Mouse (Mus musculus) forebrain, embryonic 13.5 days (tissue): ENCODE data around the gene Oxtr. TPM values are rescaled to one million over a fixed set of nuclear protein-coding genes. Genes with fewer than 3 reads are reported as not detected.

ENCODE experiments used
- ATAC-seq: fragments of 200-750 bp; cut with Nextera tagmentation; 2 replicates; pipeline ENCODE4 v1.8.0; 2017
- H3K27ac ChIP-seq: fragments of 300-500 bp; sonication (generic); 2 replicates; pipeline ENCODE4 v1.5.1; 2015; ENCODE audit warnings: inconsistent platforms, mild to moderate bottlenecking, moderate library complexity
- H3K27me3 ChIP-seq: fragments of 300-500 bp; sonication (generic); 2 replicates; pipeline ENCODE4 v1.6.1; 2015; ENCODE audit warnings: mild to moderate bottlenecking, inconsistent platforms
- H3K36me3 ChIP-seq: fragments of 300-500 bp; sonication (generic); 2 replicates; pipeline ENCODE4 v1.6.1; 2015; ENCODE audit warnings: mild to moderate bottlenecking, inconsistent platforms; ENCODE audit not compliant: poor library complexity, severe bottlenecking
- H3K4me1 ChIP-seq: fragments of 300-500 bp; sonication (generic); 2 replicates; pipeline ENCODE4 v1.6.1; 2015; ENCODE audit warnings: inconsistent platforms
- H3K4me2 ChIP-seq: fragments of 300-500 bp; sonication (generic); 2 replicates; pipeline ENCODE4 v1.6.1; 2015; ENCODE audit warnings: inconsistent platforms, mild to moderate bottlenecking, moderate library complexity
- H3K4me3 ChIP-seq: fragments of 300-500 bp; sonication (generic); 2 replicates; pipeline ENCODE4 v1.5.1; 2015; ENCODE audit warnings: mild to moderate bottlenecking, inconsistent platforms
- H3K9ac ChIP-seq: fragments of 300-500 bp; sonication (generic); 2 replicates; pipeline ENCODE4 v1.6.1; 2015; ENCODE audit warnings: mild to moderate bottlenecking, inconsistent platforms
- H3K9me3 ChIP-seq: fragments of 300-500 bp; sonication (generic); replicated peaks from 2 replicates; pipeline ENCODE4 v1.6.1; 2016; ENCODE audit warnings: inconsistent platforms
- WGBS: fragments of 180-500 bp; shearing (Covaris S2); methylation state at CpG from one replicate; pipeline ENCODE4 v1.1.7; 2015; 5-methylcytosine and 5-hydroxymethylcytosine counted together
- polyA plus RNA-seq: library from polyadenylated mRNA; unstranded; fragments of >200 nt; fragmentation: Nextera tagmentation; extraction: Ambion mirVana; gene quantifications from 2 replicates; pipeline ENCODE4 v1.2.1, GENCODE M21; 2015

The Oxtr gene
- 0.08 and 0.15 TPM in 2 replicates for polyA plus RNA-seq

DNA sequence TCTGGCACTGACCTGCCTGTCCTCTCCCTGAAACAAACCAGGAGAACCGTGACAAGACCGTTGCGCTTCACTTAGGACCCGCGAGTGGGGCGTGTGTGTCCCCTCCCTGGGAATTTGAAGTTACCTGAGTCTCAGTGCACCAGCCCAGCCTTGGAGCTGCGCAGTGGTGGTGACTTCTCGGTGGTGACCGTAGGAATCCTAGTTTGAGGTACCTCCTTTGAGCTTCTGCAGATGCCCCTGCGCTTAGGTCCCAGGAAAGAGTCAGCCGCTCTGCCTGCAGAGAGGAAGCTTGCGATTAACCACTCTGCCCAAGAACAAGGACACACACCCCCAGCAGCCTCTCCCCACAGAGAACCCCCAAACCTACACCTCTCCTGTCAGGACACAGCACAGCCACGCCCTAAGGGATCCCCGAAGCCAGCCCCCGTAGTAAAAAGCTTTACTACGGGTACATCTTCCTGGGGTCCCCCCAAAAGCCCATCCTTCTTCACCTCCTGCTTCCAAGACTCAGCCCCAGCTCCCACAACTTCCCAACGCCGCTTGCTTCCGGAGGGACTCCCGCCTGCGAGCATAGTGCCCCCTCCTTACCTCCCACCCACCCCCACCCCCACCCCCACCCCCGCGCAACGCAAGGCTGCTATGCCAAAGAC is at the start of gene Oxtr:
Oxtr (minus strand) TSS at position 34 of the 650 bp plus-strand sequence.
- H3K27me3 ChIP-seq, result peaks cover 55% of the 10 kb centered on the region

GRCm38 (mm10) chr6:112525434-112525833 is 35.7 kb upstream of the Oxtr start:
- no peaks in the 10 kb centered on the region for H3K27me3 ChIP-seq
- no peak overlapping the region for H3K27ac ChIP-seq
- H3K36me3 ChIP-seq, result no peaks in the 10 kb centered on the region
- WGBS, result 46% methylated on average over 5 of the region's 5 CpGs
- H3K4me2 ChIP-seq, result no peak overlapping the region
- no peaks in the 10 kb centered on the region for H3K9me3 ChIP-seq
- no peak for ATAC-seq
- H3K4me3 ChIP-seq, result no peak overlapping the region
- H3K4me1 ChIP-seq, result no peaks in the 10 kb centered on the region
- no peak overlapping the region for H3K9ac ChIP-seq

More for the DNA sequence above, at the start of gene Oxtr:
- Histone ChIP-seq H3K9me3 (no peaks in the 10 kb centered on the region), H3K4me2 (peak within 1 kb of the TSS; percentile 80), H3K36me3 (no peaks in the 10 kb centered on the region), H3K4me3 (peak within 1 kb of the TSS; percentile 43), H3K27ac (no peak within 1 kb of the TSS), H3K9ac (peak within 1 kb of the TSS; percentile 54), H3K4me1 (peaks cover 21% of the 10 kb centered on the region)
- ATAC-seq, result peak; percentile 23; the same call in 1 of the 2 replicates
- 7% methylated on average over 24 of the region's 24 CpGs for WGBS

- Histone ChIP-seq H3K9me3 (no peaks in the 10 kb centered on the region), H3K4me1 (no peaks in the 10 kb centered on the region), H3K36me3 (no peaks in the 10 kb centered on the region), H3K4me3 (no peak overlapping the region), H3K27me3 (no peaks in the 10 kb centered on the region), H3K4me2 (no peak overlapping the region), H3K9ac (no peak overlapping the region), H3K27ac (no peak overlapping the region)
- ATAC-seq, result peak; percentile 73
- 55% methylated on average over 10 of the region's 10 CpGs for WGBS
These were observed 34.7 kb upstream of the Oxtr start for GRCm38 (mm10) chr6:112524459-112524858.

- Histone ChIP-seq H3K4me1 (peaks cover 9% of the 10 kb centered on the region), H3K36me3 (no peaks in the 10 kb centered on the region), H3K27me3 (no peaks in the 10 kb centered on the region), H3K9me3 (no peaks in the 10 kb centered on the region), H3K4me3 (no peak overlapping the region), H3K4me2 (no peak overlapping the region), H3K27ac (no peak overlapping the region), H3K9ac (no peak overlapping the region)
- no peak for ATAC-seq
- 83% methylated on average over 3 of the region's 3 CpGs for WGBS
These were observed 28.2 kb upstream of the Oxtr start for GRCm38 (mm10) chr6:112517991-112518390.

GRCm38 (mm10) chr6:112517572-112517971 is 27.8 kb upstream of the Oxtr start:
- Histone ChIP-seq H3K9ac (no peak overlapping the region), H3K4me2 (no peak overlapping the region), H3K27ac (no peak overlapping the region), H3K36me3 (no peaks in the 10 kb centered on the region), H3K4me1 (peaks cover 9% of the 10 kb centered on the region), H3K27me3 (no peaks in the 10 kb centered on the region), H3K9me3 (no peaks in the 10 kb centered on the region), H3K4me3 (no peak overlapping the region)
- no peak for ATAC-seq
- 83% methylated on average over 3 of the region's 3 CpGs for WGBS

DNA sequence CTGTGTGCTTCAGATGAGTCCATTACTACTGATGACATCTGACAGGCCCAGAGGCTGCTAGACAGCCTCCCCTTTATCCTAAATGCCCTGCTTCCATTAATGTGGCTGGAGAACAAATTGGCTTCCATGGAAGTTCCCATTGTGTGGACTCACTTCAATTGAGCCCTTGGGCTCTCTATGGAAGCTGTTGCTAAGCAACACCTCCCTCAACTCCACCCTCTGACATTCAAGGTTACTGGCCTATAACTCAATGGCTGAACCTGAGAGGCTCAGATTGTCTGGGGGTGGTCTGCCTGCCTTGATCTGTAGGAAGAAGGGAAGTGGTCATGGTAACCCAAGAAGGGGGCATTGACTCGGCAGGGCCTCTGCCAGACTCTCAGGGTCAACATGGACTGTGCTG is 26.8 kb upstream of the Oxtr start:
- WGBS, result 4% methylated on average over 1 of the region's 1 CpGs
- H3K4me2 ChIP-seq, result no peak overlapping the region
- peaks cover 9% of the 10 kb centered on the region for H3K4me1 ChIP-seq
- no peaks in the 10 kb centered on the region for H3K9me3 ChIP-seq
- H3K9ac ChIP-seq, result no peak overlapping the region
- H3K27ac ChIP-seq, result no peak overlapping the region
- no peak overlapping the region for H3K4me3 ChIP-seq
- 0 out of 2 replicates have a peak, but pooled peaks have one; percentile 48 for ATAC-seq
- no peaks in the 10 kb centered on the region for H3K27me3 ChIP-seq
- H3K36me3 ChIP-seq, result no peaks in the 10 kb centered on the region

- WGBS, result 88% methylated on average over 6 of the region's 6 CpGs
- Histone ChIP-seq H3K4me1 (peaks cover 14% of the 10 kb centered on the region), H3K9ac (no peak overlapping the region), H3K36me3 (no peaks in the 10 kb centered on the region), H3K9me3 (no peaks in the 10 kb centered on the region), H3K4me3 (no peak overlapping the region), H3K27ac (no peak overlapping the region), H3K4me2 (no peak overlapping the region), H3K27me3 (no peaks in the 10 kb centered on the region)
- ATAC-seq, result no peak
These were observed 24.8 kb upstream of the Oxtr start for GRCm38 (mm10) chr6:112514591-112514990.

DNA sequence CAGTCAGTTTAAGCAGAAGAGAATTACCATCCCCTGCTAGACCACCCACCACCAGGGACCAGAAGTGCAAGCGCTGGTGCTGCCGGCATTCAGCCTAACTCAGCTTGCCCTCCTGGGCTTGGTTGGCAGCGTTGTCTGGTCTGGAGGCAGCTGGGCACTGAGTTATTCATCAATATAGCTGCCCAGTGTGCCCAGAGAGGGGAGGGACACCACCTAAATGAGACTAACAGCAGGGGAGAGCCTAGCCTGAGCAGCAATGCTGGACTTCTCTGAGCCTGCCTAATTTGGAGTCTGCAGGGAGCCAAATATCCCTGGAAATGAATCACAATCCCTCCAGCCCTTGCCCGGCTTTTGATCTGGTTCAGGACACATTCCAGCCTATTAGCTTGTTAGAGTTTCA is 20.6 kb upstream of the Oxtr start:
- Histone ChIP-seq H3K4me3 (no peak overlapping the region), H3K27me3 (no peaks in the 10 kb centered on the region), H3K4me1 (0 out of 2 replicates have a peak, but pooled peaks cover 5% of the 10 kb centered on the region), H3K36me3 (no peaks in the 10 kb centered on the region), H3K9ac (no peak overlapping the region), H3K4me2 (no peak overlapping the region), H3K9me3 (no peaks in the 10 kb centered on the region), H3K27ac (no peak overlapping the region)
- 3% methylated on average over 4 of the region's 4 CpGs for WGBS
- peak; percentile 75 for ATAC-seq

GRCm38 (mm10) chr6:112509590-112510131 is 19.9 kb upstream of the Oxtr start:
- no peak overlapping the region for H3K27ac ChIP-seq
- H3K9ac ChIP-seq, result no peak overlapping the region
- H3K36me3 ChIP-seq, result no peaks in the 10 kb centered on the region
- H3K4me1 ChIP-seq, result 0 out of 2 replicates have a peak, but pooled peaks cover 5% of the 10 kb centered on the region
- 44% methylated on average over 2 of the region's 2 CpGs for WGBS
- no peak for ATAC-seq
- H3K27me3 ChIP-seq, result no peaks in the 10 kb centered on the region
- H3K4me2 ChIP-seq, result no peak overlapping the region
- H3K9me3 ChIP-seq, result no peaks in the 10 kb centered on the region
- H3K4me3 ChIP-seq, result no peak overlapping the region

GRCm38 (mm10) chr6:112507617-112508016 is 17.9 kb upstream of the Oxtr start:
- no peak overlapping the region for H3K4me3 ChIP-seq
- no peak for ATAC-seq
- H3K27ac ChIP-seq, result no peak overlapping the region
- H3K4me2 ChIP-seq, result no peak overlapping the region
- 87% methylated on average over 2 of the region's 2 CpGs for WGBS
- H3K27me3 ChIP-seq, result no peaks in the 10 kb centered on the region
- H3K9ac ChIP-seq, result no peak overlapping the region
- H3K9me3 ChIP-seq, result no peaks in the 10 kb centered on the region
- H3K36me3 ChIP-seq, result no peaks in the 10 kb centered on the region
- 0 out of 2 replicates have a peak, but pooled peaks cover 5% of the 10 kb centered on the region for H3K4me1 ChIP-seq

GRCm38 (mm10) chr6:112501156-112501555 is 11.4 kb upstream of the Oxtr start:
- ATAC-seq, result no peak
- H3K4me1 ChIP-seq, result no peaks in the 10 kb centered on the region
- H3K27ac ChIP-seq, result no peak overlapping the region
- H3K4me2 ChIP-seq, result no peak overlapping the region
- H3K27me3 ChIP-seq, result no peaks in the 10 kb centered on the region
- H3K4me3 ChIP-seq, result no peak overlapping the region
- no peak overlapping the region for H3K9ac ChIP-seq
- WGBS, result 69% methylated on average over 2 of the region's 2 CpGs
- H3K36me3 ChIP-seq, result no peaks in the 10 kb centered on the region
- H3K9me3 ChIP-seq, result no peaks in the 10 kb centered on the region

GRCm38 (mm10) chr6:112499456-112499855 is 9.7 kb upstream of the Oxtr start:
- Histone ChIP-seq H3K27me3 (no peaks in the 10 kb centered on the region), H3K9me3 (no peaks in the 10 kb centered on the region), H3K36me3 (no peaks in the 10 kb centered on the region), H3K9ac (no peak overlapping the region), H3K4me1 (no peaks in the 10 kb centered on the region), H3K4me3 (no peak overlapping the region), H3K27ac (no peak overlapping the region), H3K4me2 (no peak overlapping the region)
- ATAC-seq, result no peak
- WGBS, result 85% methylated on average over 2 of the region's 2 CpGs

- ATAC-seq, result no peak
- no peaks in the 10 kb centered on the region for H3K4me1 ChIP-seq
These were observed 9.0 kb upstream of the Oxtr start for GRCm38 (mm10) chr6:112498716-112499115.

More at GRCm38 (mm10) chr6:112498716-112499115, 9.0 kb upstream of the Oxtr start:
- WGBS, result 83% methylated on average over 3 of the region's 3 CpGs
- Histone ChIP-seq H3K27me3 (no peaks in the 10 kb centered on the region), H3K9me3 (no peaks in the 10 kb centered on the region), H3K9ac (no peak overlapping the region), H3K27ac (no peak overlapping the region), H3K36me3 (no peaks in the 10 kb centered on the region), H3K4me2 (no peak overlapping the region), H3K4me3 (no peak overlapping the region)
